Mouse (Mus musculus) megakaryocyte progenitor cell, adult 5-6 weeks (primary cell): ENCODE measurements around the gene Gm17655. TPM values are rescaled to one million over a fixed set of nuclear protein-coding genes. Genes with fewer than 3 reads are reported as not detected.
A peak's percentile ranks its signal among the peaks of the same experiment; 100 is the strongest.
"Not testable (repeated sequence)": the region's sequence is repeated elsewhere in the genome, so short reads cannot be mapped to it uniquely, and the experiment has no call there.

ENCODE experiments used
- ATAC-seq: replicated peaks from 2 replicates; pipeline ENCODE4 v1.8.0; 2016; ENCODE audit warnings: mild to moderate bottlenecking, moderate TSS enrichment, inconsistent platforms; ENCODE audit not compliant: poor library complexity
- total RNA-seq, 2 experiments: library from RNA; stranded (forward) in 1 of 2; stranded (reverse) in 1 of 2; fragments of 157-497, 149-512 nt in 1 of 2; fragments of 200-1000 nt in 1 of 2; gene quantifications; 2 replicates each; pipeline versions ENCODE4 v1.2.3 to v1.2.4; 2015 to 2017

Gm17655 gene
- total RNA-seq (2015) (4.1 and 7.2 TPM in 2 replicates), total RNA-seq (2017) (6.0 and 29.3 TPM in 2 replicates)

- ATAC-seq, result not testable (repeated sequence)
Observed at GRCm38 (mm10) chr5:110072413-110072812, at the start of gene Gm17655. Gm17655 (minus strand) TSS chr5:110072513.

- peak; percentile 55 for ATAC-seq
Observed at GRCm38 (mm10) chr5:110109991-110110441, 37.7 kb upstream of the Gm17655 start, which contains the start of gene Zfp605. Zfp605 (plus strand) TSS chr5:110110092.

- no peak for ATAC-seq
Observed at GRCm38 (mm10) chr5:110108305-110108628, 36.0 kb upstream of the Gm17655 start.

GRCm38 (mm10) chr5:110107581-110108304 is 35.4 kb upstream of the Gm17655 start, which contains the start of gene Gtpbp6:
Gtpbp6 (minus strand) TSS chr5:110108197.
- ATAC-seq, result peak; percentile 66

- ATAC-seq, result no peak
Observed at GRCm38 (mm10) chr5:110106901-110107564, 34.7 kb upstream of the Gm17655 start.

GRCm38 (mm10) chr5:110106140-110106871 is 34.0 kb upstream of the Gm17655 start:
- no peak for ATAC-seq

GRCm38 (mm10) chr5:110104616-110105380 is 32.5 kb upstream of the Gm17655 start:
- no peak for ATAC-seq

GRCm38 (mm10) chr5:110103901-110104615 is 31.7 kb upstream of the Gm17655 start:
- ATAC-seq, result no peak

GRCm38 (mm10) chr5:110102853-110103625 is 30.7 kb upstream of the Gm17655 start:
- no peak for ATAC-seq

GRCm38 (mm10) chr5:110102429-110102828 is 30.1 kb upstream of the Gm17655 start:
- no peak for ATAC-seq

GRCm38 (mm10) chr5:110101716-110102347 is 29.5 kb upstream of the Gm17655 start:
- ATAC-seq, result peak; percentile 29

- peak; percentile 33 for ATAC-seq
Observed at GRCm38 (mm10) chr5:110100921-110101631, 28.8 kb upstream of the Gm17655 start.

GRCm38 (mm10) chr5:110099656-110100580 is 27.6 kb upstream of the Gm17655 start, which contains the start of gene Plcxd1:
Plcxd1 (plus strand) TSS chr5:110099969.
- ATAC-seq, result no peak

GRCm38 (mm10) chr5:110098991-110099477 is 26.7 kb upstream of the Gm17655 start:
- no peak for ATAC-seq

- peak; percentile 36 for ATAC-seq
Observed at GRCm38 (mm10) chr5:110094847-110095213, 22.5 kb upstream of the Gm17655 start.

GRCm38 (mm10) chr5:110094030-110094846 is 21.9 kb upstream of the Gm17655 start, which contains the start of gene Gm35315:
Gm35315 (minus strand) TSS chr5:110094420.
- ATAC-seq, result peak; percentile 97
